Mouse (Mus musculus) brain, embryonic 14.5 days (tissue): ENCODE results near the gene Zcchc14. TPM values are rescaled to one million over a fixed set of nuclear protein-coding genes. Genes with fewer than 3 reads are reported as not detected.

ENCODE experiments used
- DNase-seq: peaks from one replicate; pipeline ENCODE4 v3.0.0-alpha.2; 2011; ENCODE audit warnings: low read depth
- CTCF ChIP-seq: fragments of 200-500 bp; IDR thresholded peaks from 2 replicates; pipeline ENCODE4 v1.5.1; 2012; ENCODE audit warnings: inconsistent platforms, mild to moderate bottlenecking, moderate library complexity, borderline replicate concordance; ENCODE audit not compliant: insufficient read depth, insufficient read length; ENCODE audit errors: extremely low read depth
- POLR2A ChIP-seq: fragments of 200-500 bp; IDR thresholded peaks from 2 replicates; pipeline ENCODE4 v1.6.1; 2012; ENCODE audit warnings: mild to moderate bottlenecking, inconsistent platforms, borderline replicate concordance; ENCODE audit not compliant: poor library complexity, insufficient read depth, insufficient read length, severe bottlenecking; ENCODE audit errors: extremely low read depth
- polyA plus RNA-seq: library from polyadenylated mRNA; depleted of rRNA; stranded (reverse); fragments of >200 nt; gene quantifications from 2 replicates; pipeline ENCODE4 v1.2.3, GENCODE M21; 2012

The Zcchc14 gene
- polyA plus RNA-seq, 1 experiment, result 84.4 TPM

DNA sequence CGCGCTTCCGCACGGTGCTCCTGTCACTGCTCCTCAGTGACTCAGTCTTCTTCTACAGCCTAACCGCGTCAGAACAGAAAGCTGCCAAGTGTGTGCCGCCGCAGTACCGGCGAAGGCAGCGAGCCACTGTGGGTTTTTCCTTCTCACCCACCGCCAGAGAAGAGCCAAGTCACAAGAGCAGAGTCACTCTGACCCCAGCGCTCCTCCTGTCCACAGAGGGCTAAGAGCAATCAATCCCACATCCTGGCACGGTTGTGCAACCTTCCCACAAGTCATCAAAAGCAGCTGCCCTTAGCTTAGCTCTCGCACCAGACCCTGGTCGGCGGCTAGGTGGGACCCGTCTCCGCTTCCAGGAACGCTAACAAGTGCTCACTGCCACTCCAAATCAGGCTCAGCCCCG is 82.4 kb downstream of the Zcchc14 start:
- DNase-seq, result no peak
- no peak for TF ChIP-seq POLR2A
- no peak for TF ChIP-seq CTCF

DNA sequence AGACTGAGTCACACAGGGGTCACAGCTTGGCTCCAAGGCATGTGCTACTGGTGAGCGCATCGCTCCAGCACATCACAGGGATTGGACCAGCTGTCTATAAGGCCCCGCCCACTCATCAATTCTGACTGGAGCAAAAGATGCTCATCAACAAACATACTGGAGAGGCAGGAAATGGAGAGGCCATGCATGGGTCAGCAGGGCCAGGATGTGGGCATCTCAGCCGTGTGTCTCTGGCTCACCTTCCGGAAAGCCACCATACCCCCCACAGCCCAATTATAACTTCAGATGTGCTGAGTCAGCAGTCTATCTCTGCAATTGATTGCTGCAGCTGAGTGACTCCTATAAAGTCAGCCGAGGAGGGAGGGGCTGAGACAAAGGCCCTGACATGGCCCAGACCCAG is 84.4 kb downstream of the Zcchc14 start:
- no peak for DNase-seq
- TF ChIP-seq POLR2A (no peak), CTCF (no peak)

DNA sequence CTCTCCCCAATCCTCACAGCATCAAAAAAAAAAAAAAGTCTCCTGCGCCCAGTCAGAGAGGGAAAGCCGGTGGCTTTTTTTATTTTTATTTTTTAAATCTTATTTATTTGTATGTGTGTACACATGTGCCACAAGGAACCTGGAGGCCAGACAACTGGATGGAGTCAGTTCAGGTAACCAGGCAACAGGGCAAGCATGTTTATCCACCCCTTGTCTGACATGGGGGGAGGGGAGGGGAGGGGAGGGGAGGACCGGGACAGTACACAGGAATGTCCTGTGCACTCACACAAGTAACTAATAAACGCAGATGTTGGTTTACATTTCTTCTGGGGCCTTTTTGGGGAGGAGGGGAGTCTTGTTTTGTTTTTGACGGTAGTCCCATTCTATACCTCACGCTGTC is 89.0 kb downstream of the Zcchc14 start:
- TF ChIP-seq CTCF (no peak), POLR2A (no peak)
- DNase-seq, result no peak

DNA sequence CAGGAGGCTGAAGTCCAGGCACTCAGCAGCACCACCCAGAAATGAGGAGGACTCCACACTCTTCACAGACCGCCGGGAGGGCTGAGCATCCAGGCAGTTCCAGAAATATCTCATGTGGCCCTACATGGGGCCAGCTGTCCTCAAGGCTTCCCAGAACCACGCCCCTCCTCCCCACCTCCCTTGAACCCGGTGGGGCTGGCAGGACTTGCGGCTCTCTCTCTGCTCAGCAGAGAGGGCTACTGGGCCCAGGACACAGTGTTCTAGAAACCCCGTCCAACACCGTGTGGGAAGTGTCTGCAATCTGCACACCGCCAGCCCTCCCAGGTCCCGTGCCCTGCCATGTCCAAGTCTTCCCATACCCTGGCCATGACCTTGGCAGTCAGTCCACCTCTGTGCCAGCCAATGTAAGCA is 89.8 kb downstream of the Zcchc14 start:
- TF ChIP-seq CTCF (no peak), POLR2A (no peak)
- no peak for DNase-seq

DNA sequence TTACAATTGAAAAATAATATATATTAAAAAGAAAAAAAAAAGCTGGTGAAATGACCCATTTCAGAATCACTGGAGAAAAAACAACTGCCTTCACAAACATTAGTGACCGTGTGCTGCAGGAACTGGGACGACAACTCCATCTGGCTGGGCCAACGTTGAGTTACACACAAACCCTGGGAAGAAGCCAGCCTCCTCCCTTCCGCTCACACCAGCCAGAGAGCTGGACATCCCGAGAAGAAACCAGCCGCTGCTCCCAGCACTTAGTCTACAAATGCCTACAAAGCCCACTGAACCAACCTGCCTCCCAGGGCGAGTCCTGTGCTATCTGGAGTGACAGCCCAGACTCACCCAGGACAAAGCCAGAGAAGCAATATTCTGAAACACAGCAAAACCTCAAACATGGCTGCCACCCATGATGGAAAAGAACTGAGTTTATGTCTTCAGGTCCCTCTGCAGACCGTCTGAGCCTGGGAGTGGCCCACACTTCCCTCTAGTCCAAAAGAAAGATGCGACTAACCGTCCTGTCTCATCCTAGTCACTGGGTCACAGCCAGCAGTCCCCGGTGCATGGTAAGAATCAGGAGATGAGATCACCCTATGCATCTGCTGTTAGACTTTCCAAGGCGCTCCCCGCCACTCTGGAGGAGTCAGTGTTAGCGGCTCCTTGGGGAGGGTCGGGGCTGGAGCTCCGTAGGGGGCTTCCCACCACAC is 90.9 kb downstream of the Zcchc14 start:
- TF ChIP-seq POLR2A, result no peak
- TF ChIP-seq CTCF, result no peak
- DNase-seq, result no peak

DNA sequence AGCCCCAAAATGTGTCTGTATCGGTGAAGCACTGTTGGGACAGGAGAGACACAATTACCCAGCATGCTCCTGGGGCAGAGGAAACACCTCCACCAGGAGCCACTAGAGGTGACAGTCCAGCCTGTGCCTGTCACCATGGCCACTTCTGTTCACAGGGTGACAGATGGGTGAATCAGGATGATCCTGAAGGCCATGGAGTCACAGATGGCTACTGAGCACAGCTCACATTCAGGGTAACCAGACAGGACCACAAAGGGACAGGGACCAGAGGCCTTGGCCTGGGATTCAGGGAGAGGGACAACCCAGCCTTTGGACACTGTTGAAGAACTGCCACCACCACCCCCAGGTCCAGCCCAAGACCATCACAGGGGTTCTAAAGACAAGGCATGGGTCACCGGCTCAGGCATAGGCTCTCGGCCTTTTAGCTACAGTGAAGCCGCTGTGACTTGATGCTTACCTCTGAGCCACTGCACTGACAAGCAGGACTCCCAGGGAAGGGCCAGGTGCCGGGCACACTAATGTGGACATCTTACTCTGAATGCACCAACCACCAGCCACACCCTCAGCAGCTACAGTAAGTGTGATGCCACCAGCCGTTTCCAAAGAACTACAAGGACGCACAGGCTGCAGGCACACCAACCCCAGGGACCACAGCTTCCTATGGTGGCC is 92.1 kb downstream of the Zcchc14 start:
- no peak for DNase-seq
- TF ChIP-seq POLR2A, result no peak
- TF ChIP-seq CTCF, result no peak

DNA sequence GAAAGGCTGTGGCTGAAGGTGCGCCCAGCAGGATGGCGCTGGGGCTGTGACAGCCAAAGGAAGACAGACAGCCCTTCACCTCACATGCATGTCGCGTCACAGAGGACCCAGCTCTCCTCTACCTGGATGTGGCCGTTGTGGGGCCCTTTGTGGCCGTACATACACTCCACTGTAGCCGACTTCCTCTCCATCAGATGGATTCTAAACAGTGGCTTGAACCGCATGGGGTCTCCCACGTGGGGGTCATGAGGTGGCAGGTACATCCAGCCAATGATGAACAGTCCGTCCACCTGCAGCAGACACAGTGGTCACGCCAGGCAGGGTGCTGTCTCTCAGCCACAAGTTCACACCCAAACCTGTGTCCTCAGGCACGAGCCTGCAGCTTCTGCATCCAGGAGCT is 92.9 kb downstream of the Zcchc14 start:
- DNase-seq, result no peak
- TF ChIP-seq CTCF (no peak), POLR2A (no peak)

DNA sequence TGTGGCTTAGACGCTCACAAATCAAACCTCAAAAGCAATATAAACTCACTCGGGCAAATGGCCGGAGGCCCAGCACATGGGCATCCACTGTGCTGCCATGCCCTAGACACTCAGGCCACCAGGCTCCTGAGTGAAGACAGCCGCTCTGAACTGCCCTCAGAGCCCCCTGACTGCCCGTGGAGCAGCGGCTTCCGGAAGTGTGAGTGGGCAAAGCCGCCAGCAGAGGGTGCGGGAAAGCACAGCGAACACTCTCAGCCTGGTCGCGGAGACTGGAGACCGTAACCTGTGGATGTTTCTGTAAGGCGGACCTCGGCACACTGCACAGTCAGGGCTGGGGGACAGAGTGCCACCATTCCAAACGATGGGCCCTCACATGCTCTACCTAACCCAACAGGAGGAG is 94.2 kb downstream of the Zcchc14 start:
- DNase-seq, result no peak
- TF ChIP-seq POLR2A, result no peak
- TF ChIP-seq CTCF, result no peak

DNA sequence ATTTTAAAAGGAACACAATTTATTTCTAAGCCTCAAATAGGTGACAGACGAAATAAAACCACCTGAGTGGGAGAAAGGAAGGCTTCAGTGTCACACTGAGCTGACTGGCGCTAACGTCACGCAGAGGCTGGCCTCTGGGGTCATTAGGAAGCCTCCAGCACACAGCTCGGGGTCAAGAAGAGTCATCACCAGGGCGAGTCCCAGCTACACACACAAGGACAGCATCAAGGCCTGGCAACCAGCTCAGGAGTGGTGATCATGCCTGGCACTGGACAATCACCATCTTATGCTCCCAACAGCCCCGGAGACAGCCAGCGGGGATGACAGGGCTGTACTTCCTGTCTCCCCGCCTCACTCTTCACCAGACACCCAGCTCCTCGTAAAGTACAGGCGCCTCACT is 95.0 kb downstream of the Zcchc14 start:
- no peak for DNase-seq
- no peak for TF ChIP-seq POLR2A
- no peak for TF ChIP-seq CTCF

DNA sequence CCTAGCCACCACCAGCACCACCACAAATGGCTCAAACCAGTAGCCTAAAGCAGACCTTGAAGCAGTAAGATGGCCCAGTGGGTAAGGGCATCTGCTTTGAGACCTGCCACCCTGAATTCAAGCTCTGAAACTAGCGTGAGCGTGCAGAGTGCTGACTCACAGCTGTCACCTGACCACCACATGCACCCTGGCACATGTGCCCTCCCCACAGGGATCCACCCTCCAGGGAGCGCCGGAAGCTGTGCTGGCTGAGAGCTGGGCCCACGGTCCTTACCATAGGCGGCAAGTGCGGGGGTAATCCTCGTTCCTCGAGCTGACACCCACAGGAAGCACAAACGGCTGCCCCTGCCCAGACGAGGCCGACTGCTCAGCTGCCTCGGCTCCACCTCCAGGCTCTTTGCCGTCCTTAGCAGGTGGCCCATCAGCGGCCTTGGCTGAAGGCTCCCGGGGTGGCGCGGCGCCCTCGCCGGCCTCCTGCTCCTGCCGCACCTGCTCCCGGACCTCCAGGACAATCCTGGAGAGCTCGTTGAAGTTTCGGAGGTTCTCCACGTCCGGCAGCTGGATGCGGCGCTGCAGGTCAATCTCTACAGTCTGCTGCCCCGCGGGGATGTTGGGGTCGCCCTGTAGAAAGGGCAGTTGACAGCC is 98.7 kb downstream of the Zcchc14 start:
- TF ChIP-seq CTCF, result no peak
- no peak for TF ChIP-seq POLR2A
- no peak for DNase-seq

DNA sequence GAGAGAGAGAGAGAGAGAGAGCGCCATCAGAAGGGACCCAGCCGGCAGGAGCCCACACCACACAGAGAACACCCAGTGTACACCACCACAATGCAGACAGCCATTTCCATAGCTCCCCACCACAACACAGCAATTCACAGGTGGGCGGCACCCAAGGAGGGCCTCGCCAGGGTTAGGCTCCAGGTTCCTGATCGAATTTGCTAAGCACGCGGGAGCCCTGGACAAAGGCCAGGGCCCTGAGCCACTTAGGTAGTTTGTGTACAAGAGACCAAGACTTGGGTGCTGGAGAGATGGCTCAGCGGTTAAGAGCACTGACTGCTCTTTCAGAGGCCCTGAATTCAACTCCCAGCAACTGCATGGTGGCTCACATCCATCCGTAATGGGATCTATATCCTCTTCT is 100.2 kb downstream of the Zcchc14 start:
- no peak for DNase-seq

DNA sequence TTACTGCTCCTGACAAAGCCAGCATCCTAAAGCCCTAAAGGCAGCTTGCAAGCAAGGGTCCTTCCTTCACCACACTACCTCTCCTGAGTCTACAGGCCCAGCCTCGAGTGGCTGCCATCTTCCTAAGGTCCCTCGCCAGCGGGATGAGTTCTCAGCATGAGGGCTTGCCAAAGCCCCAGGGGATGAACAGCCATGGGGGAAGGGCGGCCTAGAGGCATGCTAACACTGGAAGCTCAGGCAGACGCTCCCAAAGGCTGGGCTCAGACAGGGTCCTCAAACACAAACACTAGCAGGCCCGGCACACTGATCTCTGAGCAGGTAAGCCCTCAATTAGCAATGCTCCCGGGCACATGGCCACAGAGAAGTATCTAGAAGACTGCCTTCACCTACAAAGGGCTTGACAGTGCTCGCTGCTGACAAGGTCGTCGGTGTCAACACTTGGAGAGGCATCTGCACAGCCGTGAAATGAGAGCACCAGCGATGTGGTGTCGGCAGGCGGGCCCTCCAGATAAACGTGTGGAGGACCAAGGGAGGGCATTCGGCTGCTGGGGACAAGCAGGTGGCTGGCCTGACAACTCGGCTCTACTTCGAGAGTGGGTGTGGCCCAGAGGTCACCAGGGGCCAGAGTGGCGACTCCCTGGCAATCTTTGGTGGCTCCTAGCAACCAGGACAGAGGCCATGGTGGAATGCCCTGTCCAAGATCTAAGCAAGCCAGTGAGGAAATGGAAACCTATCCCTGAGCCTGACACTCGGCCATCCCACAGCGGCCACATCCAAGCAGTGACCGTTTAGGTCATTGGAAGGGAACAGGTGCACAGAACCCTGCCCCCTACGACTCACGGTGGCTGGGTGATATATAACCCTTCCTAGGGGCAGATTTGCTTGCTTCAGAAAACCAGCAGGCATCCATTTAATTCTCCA is 101.4 kb downstream of the Zcchc14 start:
- TF ChIP-seq POLR2A, result no peak
- no peak for TF ChIP-seq CTCF

More for the DNA sequence above, 100.2 kb downstream of the Zcchc14 start:
- TF ChIP-seq POLR2A (no peak), CTCF (no peak)

More for the DNA sequence above, 101.4 kb downstream of the Zcchc14 start:
- DNase-seq, result no peak
